Mouse (Mus musculus) hindbrain, embryonic 14.5 days (tissue): Measurements from ENCODE around the gene Lgals4. TPM values are rescaled to one million over a fixed set of nuclear protein-coding genes. Genes with fewer than 3 reads are reported as not detected.

ENCODE experiments used
- ATAC-seq: fragments of 200-750 bp; cut with Nextera tagmentation; 2 replicates; pipeline ENCODE4 v1.8.0; 2017; ENCODE audit warnings: moderate number of reproducible peaks, mild to moderate bottlenecking, moderate TSS enrichment, moderate library complexity; ENCODE audit not compliant: low FRiP score
- DNase-seq: peaks from one replicate; pipeline ENCODE4 v3.0.0-alpha.2; 2015; ENCODE audit warnings: low spot score
- H3K27ac ChIP-seq: fragments of 300-500 bp; sonication (generic); 2 replicates; pipeline ENCODE4 v1.5.1; 2014; ENCODE audit warnings: mild to moderate bottlenecking, moderate library complexity
- H3K27me3 ChIP-seq: fragments of 300-500 bp; sonication (generic); 2 replicates; pipeline ENCODE4 v1.6.1; 2014; ENCODE audit warnings: mild to moderate bottlenecking, low read length, mixed read lengths; ENCODE audit not compliant: control insufficient read depth, insufficient read depth
- H3K36me3 ChIP-seq: fragments of 300-500 bp; sonication (generic); replicated peaks from 2 replicates; pipeline ENCODE4 v1.6.1; 2014; ENCODE audit not compliant: control insufficient read depth, insufficient read depth
- H3K4me1 ChIP-seq: fragments of 300-500 bp; sonication (generic); replicated peaks from 2 replicates; pipeline ENCODE4 v1.6.1; 2014; ENCODE audit warnings: antibody characterized with exemption, low read length, mixed read lengths; ENCODE audit not compliant: control insufficient read depth, insufficient read depth
- H3K4me2 ChIP-seq: fragments of 300-500 bp; sonication (generic); replicated peaks from 2 replicates; pipeline ENCODE4 v1.6.1; 2014; ENCODE audit warnings: mild to moderate bottlenecking, moderate library complexity
- H3K4me3 ChIP-seq: fragments of 300-500 bp; sonication (generic); replicated peaks from 2 replicates; pipeline ENCODE4 v1.5.1; 2014; ENCODE audit warnings: mild to moderate bottlenecking, low read length
- H3K9ac ChIP-seq: fragments of 300-500 bp; sonication (generic); 2 replicates; pipeline ENCODE4 v1.6.1; 2014
- H3K9me3 ChIP-seq: fragments of 300-500 bp; sonication (generic); 2 replicates; pipeline ENCODE4 v1.6.1; 2016; ENCODE audit warnings: low read length; ENCODE audit not compliant: control insufficient read depth
- WGBS: fragments of 180-500 bp; shearing (Covaris S2); extraction: QIAGEN DNeasy Blood & Tissue Kit; methylation state at CpG from one replicate; pipeline ENCODE4 v1.1.7; 2014; 5-methylcytosine and 5-hydroxymethylcytosine counted together
- polyA plus RNA-seq: library from polyadenylated mRNA; unstranded; fragments of >200 nt; fragmentation: Nextera tagmentation; extraction: Ambion mirVana; gene quantifications from 2 replicates; pipeline ENCODE4 v1.2.1, GENCODE M21; 2014

Lgals4 gene
- polyA plus RNA-seq, 1 experiment from 2014 or later: 3.2 TPM

DNA sequence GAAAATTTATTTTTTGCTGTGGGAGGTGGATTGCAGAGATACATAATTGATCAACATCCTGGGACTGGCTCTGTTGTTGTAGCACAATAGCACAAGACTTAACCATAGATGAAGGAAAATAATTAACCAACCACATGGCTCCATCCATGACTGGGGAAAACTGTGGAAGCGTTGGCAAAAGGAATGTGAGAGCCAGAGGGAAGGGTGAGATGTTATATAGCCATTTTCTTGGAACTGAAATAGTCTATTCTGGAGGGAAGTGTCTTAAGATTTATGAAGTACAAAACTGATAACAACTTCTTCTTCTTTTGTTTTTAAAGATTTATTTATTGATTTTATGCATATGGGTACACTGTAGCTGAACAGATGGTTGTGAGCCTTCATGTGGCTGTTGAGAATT, 13.6 kb downstream of the Lgals4 start:
- H3K4me1 ChIP-seq: no peaks in the 10 kb centered on the region
- no peak overlapping the region for H3K4me3 ChIP-seq
- DNase-seq (no peak), ATAC-seq (no peak)
- no peak overlapping the region for H3K4me2 ChIP-seq
- H3K27me3 ChIP-seq: no peaks in the 10 kb centered on the region
- no peak overlapping the region for H3K9ac ChIP-seq
- H3K9me3 ChIP-seq: no peaks in the 10 kb centered on the region
- no peak overlapping the region for H3K27ac ChIP-seq
- WGBS: 77% methylated on average over 1 of the region's 1 CpGs
- no peaks in the 10 kb centered on the region for H3K36me3 ChIP-seq

- Histone ChIP-seq H3K36me3 (no peaks in the 10 kb centered on the region), H3K27ac (no peak overlapping the region), H3K9ac (no peak overlapping the region), H3K4me1 (no peaks in the 10 kb centered on the region), H3K4me2 (no peak overlapping the region), H3K4me3 (no peak overlapping the region), H3K27me3 (no peaks in the 10 kb centered on the region), H3K9me3 (no peaks in the 10 kb centered on the region)
- DNase-seq: no peak
- ATAC-seq: no peak
- 56% methylated on average over 1 of the region's 1 CpGs for WGBS
Measured at GRCm38 (mm10) chr7:28849700-28850236, 16.1 kb downstream of the Lgals4 start.

DNA sequence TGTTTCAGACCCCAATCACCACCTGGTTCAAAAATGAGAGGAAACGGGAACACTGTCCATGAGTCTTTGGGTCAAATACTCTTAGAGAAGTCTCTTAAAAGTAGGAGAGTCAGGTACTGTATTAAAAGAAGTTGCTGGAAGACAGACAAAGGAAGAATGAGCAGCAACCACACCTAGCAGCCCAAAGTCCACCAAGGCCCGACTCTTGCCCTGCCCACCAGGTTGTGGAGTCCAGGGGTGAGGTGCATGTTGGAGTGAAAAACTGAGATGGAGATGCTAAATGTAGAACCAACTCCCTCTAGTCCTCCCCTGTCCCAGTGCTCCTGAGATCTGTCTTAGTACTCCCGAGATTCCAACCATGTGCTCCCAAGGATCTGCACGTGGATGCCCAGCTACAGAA, 17.0 kb downstream of the Lgals4 start:
- no peak for ATAC-seq
- Histone ChIP-seq H3K9ac (no peak overlapping the region), H3K36me3 (no peaks in the 10 kb centered on the region), H3K4me2 (no peak overlapping the region), H3K27me3 (no peaks in the 10 kb centered on the region), H3K27ac (no peak overlapping the region), H3K4me1 (no peaks in the 10 kb centered on the region), H3K9me3 (no peaks in the 10 kb centered on the region), H3K4me3 (no peak overlapping the region)
- no peak for DNase-seq
- 81% methylated on average over 4 of the region's 4 CpGs for WGBS

GRCm38 (mm10) chr7:28859953-28860352, 26.3 kb downstream of the Lgals4 start:
- no peak overlapping the region for H3K4me2 ChIP-seq
- H3K9ac ChIP-seq: no peak overlapping the region
- H3K9me3 ChIP-seq: no peaks in the 10 kb centered on the region
- no peak for ATAC-seq
- H3K27me3 ChIP-seq: no peaks in the 10 kb centered on the region
- WGBS: 86% methylated on average over 2 of the region's 2 CpGs
- H3K36me3 ChIP-seq: no peaks in the 10 kb centered on the region
- no peak for DNase-seq
- H3K27ac ChIP-seq: no peak overlapping the region
- no peaks in the 10 kb centered on the region for H3K4me1 ChIP-seq
- H3K4me3 ChIP-seq: no peak overlapping the region

- no peak overlapping the region for H3K9ac ChIP-seq
- no peak overlapping the region for H3K27ac ChIP-seq
- no peaks in the 10 kb centered on the region for H3K9me3 ChIP-seq
- H3K36me3 ChIP-seq: no peaks in the 10 kb centered on the region
- DNase-seq (no peak), ATAC-seq (no peak)
- H3K4me2 ChIP-seq: no peak overlapping the region
- no peaks in the 10 kb centered on the region for H3K27me3 ChIP-seq
- 90% methylated on average over 6 of the region's 6 CpGs for whole genome bisulfite sequencing
- H3K4me3 ChIP-seq: no peak overlapping the region
- H3K4me1 ChIP-seq: no peaks in the 10 kb centered on the region
Measured at GRCm38 (mm10) chr7:28860898-28861297, 27.2 kb downstream of the Lgals4 start.

DNA sequence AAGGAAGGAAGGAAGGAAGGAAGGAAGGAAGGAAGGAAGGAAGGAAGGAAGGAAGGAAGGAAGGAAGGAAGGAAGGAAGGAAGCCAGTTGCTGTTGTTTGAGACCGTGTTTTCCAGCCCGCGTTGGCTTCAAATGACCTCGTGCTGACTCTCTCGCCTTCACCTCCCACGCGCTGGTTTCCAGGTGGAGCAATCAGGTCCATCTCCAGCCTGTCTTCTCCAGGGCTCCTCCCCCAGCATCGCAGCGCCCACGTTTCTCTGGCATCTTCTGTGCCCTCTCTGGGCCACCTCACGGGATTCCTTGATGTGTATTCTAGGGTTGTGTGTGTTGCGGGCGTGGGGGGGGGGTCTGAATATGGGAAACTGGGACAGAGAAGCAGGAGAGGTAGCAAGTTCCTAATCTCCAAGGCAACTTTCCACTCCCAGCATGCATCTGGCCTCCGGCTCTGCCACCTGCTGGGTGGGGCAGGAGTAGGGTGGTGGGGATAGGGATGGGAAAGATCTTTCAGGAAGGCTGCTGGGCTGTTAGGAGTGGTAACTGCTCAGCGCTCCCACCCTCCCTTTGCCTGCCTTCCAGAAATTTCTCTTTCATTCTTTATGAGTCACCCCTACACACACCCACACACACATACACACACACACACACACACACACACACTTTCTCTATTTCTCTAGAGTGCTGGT, 29.3 kb downstream of the Lgals4 start:
- ATAC-seq: no peak
- WGBS: 83% methylated on average over 15 of the region's 15 CpGs

GRCm38 (mm10) chr7:28863540-28863939, 29.9 kb downstream of the Lgals4 start, which contains the start of gene Lgals7:
Gene Lgals7 (plus strand): TSS chr7:28863853.
- H3K4me1 ChIP-seq: no peaks in the 10 kb centered on the region; the same call in 1 of the 2 replicates
- no peak within 1 kb of the TSS for H3K4me3 ChIP-seq
- WGBS: 78% methylated on average over 6 of the region's 6 CpGs
- DNase-seq (no peak), ATAC-seq (0 out of 2 replicates have a peak, but pooled peaks have one; percentile 11)
- H3K27me3 ChIP-seq: no peaks in the 10 kb centered on the region
- H3K36me3 ChIP-seq: no peaks in the 10 kb centered on the region
- H3K9ac ChIP-seq: no peak within 1 kb of the TSS
- H3K9me3 ChIP-seq: no peaks in the 10 kb centered on the region
- H3K4me2 ChIP-seq: no peak within 1 kb of the TSS
- H3K27ac ChIP-seq: no peak within 1 kb of the TSS

More for the DNA sequence above, 29.3 kb downstream of the Lgals4 start:
- DNase-seq: no peak
- no peaks in the 10 kb centered on the region for H3K9me3 ChIP-seq
- no peaks in the 10 kb centered on the region; the same call in 1 of the 2 replicates for H3K4me1 ChIP-seq
- no peak overlapping the region for H3K27ac ChIP-seq
- no peaks in the 10 kb centered on the region for H3K27me3 ChIP-seq
- no peak overlapping the region for H3K9ac ChIP-seq
- no peak overlapping the region for H3K4me3 ChIP-seq
- H3K36me3 ChIP-seq: no peaks in the 10 kb centered on the region
- H3K4me2 ChIP-seq: no peak overlapping the region

DNA sequence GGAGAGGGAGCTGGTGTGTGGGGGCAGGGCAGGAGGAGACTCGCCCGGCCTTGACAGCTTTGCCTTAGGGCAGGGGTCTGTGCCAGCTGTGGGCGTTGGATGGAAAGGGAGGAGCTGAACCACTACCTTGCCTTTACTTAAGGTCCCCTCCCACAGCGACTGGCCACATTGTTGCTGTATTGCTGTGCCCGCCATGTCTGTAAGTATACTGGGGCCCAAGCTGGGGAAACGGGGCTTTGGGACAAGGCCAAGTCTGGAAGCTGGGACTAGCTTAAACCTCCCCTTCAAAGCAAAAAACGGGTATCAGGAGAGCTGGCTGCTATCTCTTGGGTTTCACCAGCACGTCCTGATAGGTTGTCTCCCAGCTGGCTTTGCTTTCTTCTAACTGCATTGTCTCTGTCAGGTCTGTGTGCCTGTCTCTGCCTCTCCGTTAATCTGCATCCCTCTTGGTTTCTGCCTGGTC, 30.7 kb downstream of the Lgals4 start:
- no peaks in the 10 kb centered on the region for H3K36me3 ChIP-seq
- DNase-seq (no peak), ATAC-seq (no peak)
- no peaks in the 10 kb centered on the region; the same call in 1 of the 2 replicates for H3K4me1 ChIP-seq
- H3K9me3 ChIP-seq: no peaks in the 10 kb centered on the region
- H3K9ac ChIP-seq: no peak overlapping the region
- H3K27me3 ChIP-seq: no peaks in the 10 kb centered on the region
- no peak overlapping the region for H3K4me2 ChIP-seq
- H3K27ac ChIP-seq: no peak overlapping the region
- 47% methylated on average over 9 of the region's 9 CpGs for WGBS
- H3K4me3 ChIP-seq: no peak overlapping the region

DNA sequence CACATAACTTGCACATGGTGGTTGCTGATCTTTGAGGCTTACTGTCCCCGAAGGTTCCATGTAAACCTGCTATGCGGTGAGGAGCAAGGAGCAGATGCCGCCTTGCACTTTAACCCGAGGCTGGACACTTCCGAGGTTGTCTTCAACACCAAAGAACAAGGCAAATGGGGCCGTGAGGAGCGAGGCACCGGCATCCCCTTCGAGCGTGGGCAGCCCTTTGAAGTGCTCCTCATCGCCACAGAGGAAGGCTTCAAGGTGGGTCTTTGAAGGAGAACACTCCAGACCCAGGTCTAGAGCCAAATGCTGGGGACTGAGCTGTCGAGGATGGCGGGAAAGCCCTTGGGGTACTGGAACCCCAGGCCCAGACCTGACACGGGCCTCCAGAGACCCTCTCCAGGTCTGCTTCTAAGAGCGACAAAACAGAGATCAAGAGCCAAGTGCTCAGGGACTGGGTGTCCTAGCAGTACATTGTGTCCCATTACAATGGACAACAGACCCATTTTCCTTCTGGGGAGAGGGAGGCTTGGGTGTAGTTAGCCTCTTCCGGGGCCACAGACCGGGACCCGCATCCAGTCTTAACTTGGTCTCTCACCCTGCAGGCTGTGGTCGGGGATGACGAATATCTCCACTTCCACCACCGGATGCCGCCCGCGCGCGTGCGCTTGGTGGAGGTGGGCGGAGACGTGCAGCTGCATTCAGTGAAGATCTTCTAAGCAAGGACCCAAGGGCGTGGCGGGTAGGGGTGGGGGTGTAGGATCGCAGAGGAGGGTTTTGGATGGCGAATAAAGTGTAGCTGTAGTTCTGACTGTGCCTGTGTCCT, 32.0 kb downstream of the Lgals4 start:
- H3K4me1 ChIP-seq: no peaks in the 10 kb centered on the region; the same call in 1 of the 2 replicates
- no peaks in the 10 kb centered on the region for H3K9me3 ChIP-seq
- peak; percentile 71 for DNase-seq
- ATAC-seq: peak; percentile 51
- peak overlapping the region; percentile 52 for H3K4me2 ChIP-seq
- H3K9ac ChIP-seq: peak overlapping the region; percentile 46
- no peak overlapping the region for H3K27ac ChIP-seq
- H3K36me3 ChIP-seq: no peaks in the 10 kb centered on the region
- H3K27me3 ChIP-seq: no peaks in the 10 kb centered on the region
- WGBS: 44% methylated on average over 33 of the region's 33 CpGs
- peak overlapping the region; percentile 16 for H3K4me3 ChIP-seq
